Mouse (Mus musculus) left cerebral cortex, postnatal 25 days (tissue): ENCODE results near the gene Pank1. TPM values are rescaled to one million over a fixed set of nuclear protein-coding genes. Genes with fewer than 3 reads are reported as not detected.
A peak's percentile ranks its signal among the peaks of the same experiment; 100 is the strongest.

Source experiments
- DNase-seq, 2 experiments: peaks; one replicate each; pipeline ENCODE4 v3.0.0; 2022; ENCODE audit warnings: low spot score in 2 of 2, mixed read lengths in 1 of 2
- intact Hi-C: fragments of 180-260 bp; cut with DNase I; formaldehyde crosslinking; loops from one replicate; pipeline ENCODE4 v1.15.1; 2025
- total RNA-seq, 2 experiments: library from RNA; stranded (reverse); gene quantifications; 2 replicates each; pipeline ENCODE4 v1.2.3; 2021

The Pank1 gene
- total RNA-seq, 2 experiments from 2014 or later = 21.5 to 24.0 TPM

DNA sequence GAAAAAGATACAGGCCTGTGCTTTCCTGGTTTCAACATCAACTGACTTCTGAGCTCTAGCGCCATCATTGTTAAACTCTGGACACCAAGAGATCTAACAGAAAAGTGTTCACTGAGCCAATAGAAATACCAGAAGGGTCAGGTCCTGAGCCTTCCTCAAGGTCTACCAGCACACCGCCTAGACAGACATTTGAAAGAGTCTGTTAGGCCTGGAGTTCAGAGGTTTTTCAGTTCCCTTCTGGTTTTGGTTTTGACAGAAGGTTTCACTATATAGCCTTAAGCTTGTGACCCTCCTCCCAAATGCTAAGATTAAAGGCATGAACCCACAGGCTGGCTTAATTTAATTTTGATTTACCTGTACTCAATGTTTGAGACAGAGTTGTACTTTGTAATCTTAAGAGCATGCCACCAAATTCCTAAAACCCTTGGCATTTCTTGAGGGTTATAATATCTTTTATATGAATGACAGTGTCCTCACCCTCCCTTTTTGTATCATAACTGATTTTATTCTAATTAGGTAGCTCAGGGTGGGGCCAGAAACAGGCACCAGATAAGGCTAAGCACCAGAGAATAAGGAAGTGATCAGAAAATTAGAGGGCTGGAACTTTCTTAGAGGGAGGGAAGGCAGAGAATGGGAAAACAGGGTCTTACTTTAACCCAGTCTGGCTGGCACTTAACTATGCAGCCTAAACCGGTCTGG, 4.4 kb upstream of the Pank1 start:
- intact Hi-C loops = no loop called here
- no peak for DNase-seq

- intact Hi-C loops = no loop called here
- no peak for DNase-seq
These were observed 3.2 kb upstream of the Pank1 start for GRCm38 (mm10) chr19:34882443-34882842.

DNA sequence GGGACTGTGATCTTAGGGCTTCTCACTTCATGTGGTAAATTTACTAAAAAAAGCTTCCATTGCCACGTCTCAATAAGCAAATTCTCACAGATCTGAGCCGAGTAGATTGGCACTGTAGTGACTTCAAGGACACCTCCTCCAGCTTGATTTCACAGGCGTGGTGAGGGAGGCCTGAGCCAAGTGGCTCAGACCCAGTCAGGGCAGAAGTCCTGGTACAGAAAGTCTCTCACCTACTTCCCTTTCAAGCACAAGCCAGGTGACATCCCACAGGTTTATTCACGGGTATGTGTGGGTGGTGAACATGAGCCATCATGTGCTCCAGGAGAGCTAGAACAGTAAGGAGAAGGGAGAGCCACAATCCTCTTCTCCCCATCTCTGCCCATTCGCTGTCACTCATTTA, 1.9 kb upstream of the Pank1 start:
- intact Hi-C loops = no loop called here
- DNase-seq = peak in 1 of 2 experiments; percentile 48

- intact Hi-C loops = loop anchor here (2.0 kb wide), 1 partner anchor 53 kb away; no protein-coding TSS in a partner anchor
- DNase-seq = no peak
These were observed 369 bp upstream of the Pank1 start for GRCm38 (mm10) chr19:34879624-34880023.

DNA sequence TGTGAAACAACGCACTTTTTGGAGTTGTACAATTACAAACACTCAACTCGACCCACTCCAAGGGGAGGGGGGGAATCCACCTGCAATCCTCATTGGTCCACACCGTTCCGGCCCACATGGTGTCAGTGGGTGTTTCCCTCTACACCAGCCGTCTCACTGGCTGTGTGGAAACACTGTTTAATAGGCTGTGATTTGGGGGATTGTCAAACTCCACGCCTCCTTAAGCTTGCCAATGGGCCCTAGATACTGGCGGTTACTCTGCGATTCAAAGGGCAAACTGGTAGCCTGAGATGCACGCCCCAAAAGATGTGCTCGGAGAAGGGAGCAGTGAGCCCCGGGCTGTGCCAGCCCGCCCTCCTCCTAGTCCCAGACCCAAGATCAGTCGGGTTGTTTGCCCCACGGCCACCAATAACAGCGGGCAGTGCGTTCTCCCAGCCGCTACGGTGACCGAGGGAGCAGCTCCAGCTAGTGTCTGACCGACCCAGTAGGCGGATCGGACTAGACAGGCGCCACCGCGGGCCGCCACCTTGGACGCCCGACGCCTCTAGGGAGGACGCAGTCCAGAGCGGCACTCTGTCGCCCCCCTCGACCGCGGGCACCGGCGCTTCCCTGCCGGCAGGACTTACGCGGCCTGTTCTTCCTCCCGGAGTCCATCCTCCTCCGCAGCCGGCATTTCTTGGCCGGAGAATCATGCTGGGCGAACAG, 1.2 kb downstream of the Pank1 start:
- intact Hi-C loops = loop anchor here (1.0 to 2.0 kb wide), 2 partner anchors 44 to 51 kb away; partner anchors contain the start of gene Kif20b

DNA sequence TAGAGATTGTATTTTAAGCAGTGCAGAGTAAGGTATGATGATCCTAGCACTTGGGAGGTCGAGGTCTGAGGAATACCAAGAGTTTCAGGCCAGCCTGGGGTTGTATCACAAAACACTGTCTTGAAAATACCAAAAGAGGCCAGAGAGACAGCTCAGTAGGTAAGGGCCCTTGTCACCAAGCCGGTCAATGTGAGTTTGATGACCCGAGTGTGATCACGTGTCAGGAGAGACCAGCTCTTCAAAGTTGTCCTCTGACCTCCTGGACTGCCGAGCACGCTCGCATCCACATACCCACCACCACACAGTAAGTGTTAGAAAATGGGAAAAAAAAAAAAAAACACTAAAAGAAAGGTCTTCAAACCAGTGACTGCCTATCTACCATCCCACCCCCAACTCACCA, 2.6 kb downstream of the Pank1 start:
- intact Hi-C loops = no loop called here

More for the DNA sequence above, 1.2 kb downstream of the Pank1 start:
- DNase-seq = peak; percentile 85 to 94

DNA sequence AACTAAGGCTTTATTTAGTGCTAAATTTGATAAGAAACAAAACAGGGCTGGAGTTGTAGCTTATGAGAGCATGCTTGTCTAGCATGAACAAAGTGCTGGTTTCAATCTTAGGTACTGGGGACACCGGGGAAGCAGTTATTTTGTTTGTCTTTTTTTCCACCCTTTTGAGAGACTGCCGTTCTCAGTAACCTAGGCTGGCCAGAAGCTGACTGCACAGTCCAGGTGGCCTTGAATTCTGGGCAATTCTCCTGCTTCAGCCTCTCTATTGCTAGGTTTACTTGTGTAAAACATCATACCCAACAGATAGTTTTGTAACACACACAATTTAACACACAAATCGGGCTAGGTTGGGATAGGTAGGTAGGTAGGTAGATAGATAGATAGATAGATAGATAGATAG, 9.9 kb downstream of the Pank1 start:
- intact Hi-C loops = no loop called here
- DNase-seq = no peak

More for the DNA sequence above, 2.6 kb downstream of the Pank1 start:
- no peak for DNase-seq

- DNase-seq = no peak
- intact Hi-C loops = no loop called here
These were observed 11.0 kb downstream of the Pank1 start for GRCm38 (mm10) chr19:34868093-34868741.

GRCm38 (mm10) chr19:34863737-34864136, 15.5 kb downstream of the Pank1 start:
- DNase-seq = no peak
- intact Hi-C loops = no loop called here

DNA sequence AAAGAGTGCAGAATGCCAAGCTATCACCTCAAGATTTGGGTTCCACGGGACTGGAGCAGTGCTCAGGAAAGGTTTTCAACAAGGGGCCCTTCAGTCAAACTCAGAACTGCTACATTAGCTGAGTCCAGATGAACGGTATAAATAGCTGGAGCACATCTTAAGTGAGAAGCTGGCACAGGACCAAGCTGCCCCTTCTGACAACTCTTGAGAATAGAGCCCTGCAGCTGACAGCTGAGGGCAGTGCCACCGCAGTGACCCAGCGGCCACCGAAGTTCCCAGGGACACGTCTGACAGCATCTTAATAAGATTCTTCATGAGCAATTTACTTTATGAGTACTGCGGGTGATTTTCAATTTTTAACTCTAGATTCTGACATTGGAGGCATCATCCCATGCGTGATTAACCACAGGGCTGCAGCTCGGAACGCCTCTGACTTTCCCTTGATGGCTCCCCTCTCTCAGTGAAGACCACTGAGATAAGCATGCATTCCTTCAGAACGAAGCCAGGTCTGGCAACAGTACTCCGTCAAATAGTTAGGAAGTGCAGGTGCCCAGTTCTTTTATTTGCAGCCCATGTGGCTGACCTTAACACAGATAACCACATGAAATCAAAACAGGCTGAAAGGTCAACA, 23.1 kb downstream of the Pank1 start:
- intact Hi-C loops = no loop called here
- no peak for DNase-seq

- intact Hi-C loops = no loop called here
- DNase-seq = no peak
These were observed 28.1 kb downstream of the Pank1 start for GRCm38 (mm10) chr19:34851161-34851560.

DNA sequence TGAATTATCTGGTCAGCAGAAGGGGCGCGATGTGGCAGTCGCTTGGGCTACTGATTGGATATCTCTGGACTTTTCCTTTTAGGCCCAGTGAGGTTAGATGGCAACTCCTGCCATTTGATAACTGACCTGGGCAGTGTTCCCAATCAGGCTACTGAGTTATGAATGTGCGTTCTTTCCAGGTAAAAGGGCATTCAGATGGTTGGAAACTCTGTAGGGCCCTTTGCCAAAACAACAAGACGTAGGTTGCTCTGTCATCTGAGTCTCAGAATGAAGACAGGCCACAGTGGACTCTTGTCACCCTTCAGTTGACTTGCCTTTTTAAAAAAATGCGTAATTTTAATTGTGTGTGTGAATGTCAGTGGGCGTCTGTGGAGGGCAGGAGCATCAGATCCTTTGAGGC, 29.8 kb downstream of the Pank1 start:
- intact Hi-C loops = no loop called here
- DNase-seq = no peak

DNA sequence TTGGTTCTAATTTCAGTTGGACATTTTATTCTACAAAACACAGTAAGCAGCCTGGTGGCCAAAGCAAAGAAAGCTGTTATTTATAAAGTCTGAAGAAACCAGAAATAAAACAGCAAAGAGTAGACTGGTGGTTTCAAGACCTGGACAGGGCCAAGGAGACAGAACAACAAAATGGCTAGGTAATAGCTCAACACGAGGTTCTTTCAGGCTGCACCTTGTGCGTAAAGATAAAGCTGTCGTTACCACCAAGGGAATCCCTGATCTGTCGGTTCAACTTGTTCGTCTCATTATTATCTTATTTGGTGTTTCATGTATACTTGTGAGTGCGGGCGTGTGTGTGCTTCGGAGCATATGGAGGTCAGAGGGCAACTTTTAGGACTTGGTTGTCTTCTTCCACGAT, 31.1 kb downstream of the Pank1 start:
- intact Hi-C loops = no loop called here
- no peak for DNase-seq

DNA sequence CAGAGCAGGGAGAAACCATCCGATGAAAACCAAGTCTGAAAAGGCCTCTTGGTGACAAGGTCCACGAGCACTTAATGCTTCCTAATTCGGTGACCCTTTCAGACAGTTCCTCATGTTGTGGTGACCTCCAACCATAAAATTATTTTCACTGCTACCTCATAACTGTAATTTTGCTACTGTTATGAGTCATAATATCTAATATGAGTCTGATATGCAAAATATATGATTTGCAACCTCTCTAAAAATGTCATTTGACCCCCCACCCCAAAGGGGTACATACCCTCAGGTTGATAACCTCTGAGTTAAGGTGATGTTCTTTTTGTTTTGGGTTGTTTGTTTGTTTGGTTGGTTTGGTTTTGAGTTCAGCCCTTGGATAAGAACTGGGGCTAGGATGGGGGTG, 32.2 kb downstream of the Pank1 start:
- DNase-seq = no peak
- intact Hi-C loops = no loop called here

DNA sequence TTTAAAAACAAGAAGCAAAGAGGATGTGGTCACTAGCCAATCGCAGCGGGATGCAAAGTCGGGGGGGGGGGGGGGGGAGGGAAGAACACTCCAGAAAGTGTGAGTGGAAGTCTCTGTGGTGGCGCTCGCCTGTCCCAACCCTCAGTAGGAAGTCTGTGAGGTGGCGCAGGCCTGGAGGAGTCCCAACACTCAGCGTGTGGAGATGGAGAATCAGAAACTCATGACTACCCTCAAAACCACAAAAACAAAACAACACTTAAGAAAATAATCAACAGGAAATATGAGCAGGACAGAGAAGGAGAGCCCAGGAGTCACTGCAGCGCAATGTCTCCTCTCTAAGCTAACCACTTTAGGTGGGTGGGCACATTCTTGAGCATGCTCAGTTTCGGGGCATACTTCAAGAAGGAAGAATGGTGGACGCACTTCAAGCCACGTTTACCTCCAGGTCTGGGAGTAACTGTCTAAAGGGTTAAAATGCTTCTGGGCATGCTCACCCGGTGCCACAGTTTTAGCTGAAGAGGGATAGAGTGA, 32.7 kb downstream of the Pank1 start:
- no peak for DNase-seq
- intact Hi-C loops = no loop called here

GRCm38 (mm10) chr19:34846005-34846404, 33.2 kb downstream of the Pank1 start:
- no peak for DNase-seq

DNA sequence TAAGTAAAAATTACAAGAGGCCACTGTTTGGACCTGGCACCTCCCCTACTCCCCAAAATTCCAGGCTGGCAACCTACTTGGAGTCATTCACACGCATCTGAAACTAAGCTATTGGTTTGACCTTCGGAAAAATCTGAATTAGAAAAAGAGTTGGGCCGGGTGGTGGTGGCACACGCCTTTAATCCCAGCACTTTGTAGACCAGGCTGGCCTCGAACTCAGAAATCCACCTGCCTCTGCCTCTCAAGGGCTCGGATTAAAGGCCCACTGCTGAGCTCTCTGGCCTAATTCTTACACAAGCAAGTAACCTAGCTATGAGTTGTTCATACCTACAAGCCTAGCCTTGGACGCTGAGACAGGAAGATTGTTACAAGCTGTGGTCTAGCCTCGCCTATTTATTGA, 33.9 kb downstream of the Pank1 start:
- DNase-seq = no peak
- intact Hi-C loops = no loop called here

More at GRCm38 (mm10) chr19:34846005-34846404, 33.2 kb downstream of the Pank1 start:
- intact Hi-C loops = no loop called here

DNA sequence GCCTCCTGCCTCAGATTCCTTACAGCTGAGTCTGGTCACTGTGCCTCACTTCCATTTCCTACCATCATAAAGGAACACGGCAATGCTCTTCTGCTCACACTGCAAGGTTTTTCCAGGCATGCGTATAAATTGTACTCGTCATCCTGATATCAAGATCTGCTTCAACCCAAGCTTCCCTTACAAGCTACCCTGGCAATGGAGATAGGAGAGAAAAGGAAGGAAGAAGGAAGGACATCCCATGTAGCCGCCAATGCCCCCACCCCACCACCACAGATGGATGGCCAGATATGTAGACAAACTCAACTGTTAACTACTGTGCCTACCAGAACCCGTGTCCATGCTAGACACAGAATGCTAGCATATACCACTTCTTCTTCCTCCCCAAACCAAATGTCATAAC, 34.5 kb downstream of the Pank1 start:
- intact Hi-C loops = no loop called here

DNA sequence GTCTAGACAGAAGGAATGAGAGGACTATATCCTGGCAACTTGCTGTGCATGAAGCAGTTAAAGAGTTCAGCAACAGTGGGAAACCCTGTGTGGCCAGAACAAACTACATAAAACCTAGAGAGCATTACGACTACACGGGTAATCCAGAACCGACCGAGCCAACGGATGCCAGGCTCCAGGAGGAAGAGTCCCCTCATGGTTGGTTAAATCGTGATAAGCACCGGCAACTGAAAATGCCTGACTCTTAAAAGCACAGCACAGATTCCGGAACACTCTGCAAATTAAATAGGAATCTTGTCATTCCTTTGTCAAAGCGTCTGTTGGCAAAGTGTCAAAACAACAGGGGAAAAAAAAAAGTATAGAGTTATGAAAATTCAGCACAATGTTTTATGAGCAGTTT, 35.2 kb downstream of the Pank1 start:
- DNase-seq = no peak
- intact Hi-C loops = no loop called here

More for the DNA sequence above, 34.5 kb downstream of the Pank1 start:
- DNase-seq = no peak
